Mouse (Mus musculus) spleen, postnatal 36 days (tissue): ENCODE results near the gene Nfatc3.
A peak's percentile ranks its signal among the peaks of the same experiment; 100 is the strongest.

Experiments
- DNase-seq, 2 experiments: peaks; one replicate each; pipeline ENCODE4 v3.0.0; 2022; ENCODE audit warnings: low spot score in 2 of 2, mixed read lengths in 1 of 2

Gene Nfatc3

DNA sequence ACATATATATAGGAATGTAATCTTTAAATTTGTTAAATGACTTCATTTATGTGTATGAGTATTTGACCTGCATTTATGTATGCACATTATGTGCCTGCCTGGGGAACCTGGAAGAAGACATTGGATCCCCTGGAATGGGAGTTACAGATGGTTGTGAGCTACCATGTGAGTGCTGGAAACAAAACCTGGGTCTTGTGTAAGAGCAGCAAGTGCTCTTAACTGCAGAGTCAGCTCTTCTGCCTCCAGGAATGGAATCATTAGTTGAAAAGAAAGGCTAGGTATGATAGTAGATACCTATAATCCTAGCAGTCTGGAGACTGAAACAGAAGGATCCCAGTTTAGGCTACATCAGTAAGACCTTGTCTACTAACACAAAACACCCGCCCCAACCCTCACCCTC is 67.4 kb downstream of the Nfatc3 start:
- no peak for DNase-seq

DNA sequence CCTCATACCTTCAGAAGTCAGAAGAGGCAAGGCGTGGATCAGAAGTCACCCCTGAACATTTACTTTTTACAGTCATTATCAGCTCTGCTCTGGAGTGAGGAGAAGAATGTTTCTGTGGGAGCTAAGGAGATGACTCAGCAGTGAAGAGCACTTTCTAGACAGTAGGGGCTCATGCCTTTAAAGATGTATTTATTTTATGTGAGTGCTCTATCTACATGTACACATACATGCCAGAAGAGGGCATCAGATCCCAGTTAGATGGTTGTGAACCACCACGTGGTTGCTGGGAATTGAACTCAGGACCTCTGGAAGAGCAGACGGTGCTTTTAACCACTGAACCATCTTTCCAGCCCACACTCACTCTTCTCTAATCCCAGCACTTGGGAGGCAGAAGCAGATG is 68.4 kb downstream of the Nfatc3 start:
- no peak for DNase-seq

DNA sequence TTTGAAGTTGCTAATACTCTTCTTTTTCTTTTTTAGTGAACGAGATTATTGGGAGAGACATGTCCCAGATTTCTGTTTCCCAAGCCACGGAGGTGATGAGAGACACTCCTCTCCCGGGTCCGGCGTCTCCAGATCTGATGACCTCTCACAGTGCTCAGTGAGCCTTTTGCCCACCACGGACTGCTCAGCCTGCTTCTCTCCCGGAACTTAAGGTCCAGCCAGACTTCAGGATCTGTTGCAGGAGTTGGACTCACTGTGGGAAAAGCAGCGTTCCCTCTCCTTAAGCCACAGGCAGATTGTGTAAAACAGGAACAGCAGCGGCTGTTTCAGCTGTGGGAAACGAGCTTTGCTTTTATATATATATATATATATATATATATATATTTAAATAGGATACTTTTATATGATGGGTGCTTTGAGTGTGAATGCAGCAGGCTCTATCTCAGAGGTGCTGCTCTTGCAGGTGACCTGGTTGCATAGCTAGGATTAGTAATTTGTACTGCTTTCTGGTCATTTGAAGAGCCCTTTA is 69.3 kb downstream of the Nfatc3 start:
- peak in 1 of 2 experiments; percentile 45 for DNase-seq

DNA sequence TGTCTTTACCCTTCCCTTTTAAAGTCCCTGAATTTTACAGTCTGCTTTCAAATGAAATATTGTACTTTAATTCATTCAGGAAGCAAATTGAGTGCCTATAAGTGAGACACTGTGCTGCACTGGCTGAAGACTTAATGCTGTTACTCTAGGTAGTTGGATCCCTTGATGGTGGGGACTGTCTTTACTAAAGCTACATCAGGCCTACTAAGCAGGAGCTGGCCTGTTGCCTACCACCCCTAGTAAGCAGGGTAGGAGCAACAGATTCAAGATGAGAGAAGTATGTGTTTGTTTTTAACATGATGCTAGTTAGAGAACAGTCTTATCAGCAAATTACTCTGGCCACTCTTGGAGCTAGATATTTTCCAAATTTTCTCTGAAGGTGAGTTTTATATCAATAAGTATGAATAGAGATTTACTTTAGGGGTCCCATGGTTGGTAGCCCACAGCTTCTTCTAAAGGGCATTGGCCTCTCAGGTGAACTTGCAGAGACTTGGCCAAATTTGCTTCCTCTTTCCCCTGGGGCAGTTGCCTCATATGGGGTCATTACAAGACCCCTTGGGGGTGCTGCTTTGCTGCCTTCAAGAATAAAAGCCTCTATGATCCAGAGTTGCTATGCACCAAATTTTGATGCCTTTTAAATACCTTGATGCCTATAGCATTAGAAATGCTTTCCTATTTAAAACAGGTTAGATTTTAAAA is 70.7 kb downstream of the Nfatc3 start:
- DNase-seq = no peak

DNA sequence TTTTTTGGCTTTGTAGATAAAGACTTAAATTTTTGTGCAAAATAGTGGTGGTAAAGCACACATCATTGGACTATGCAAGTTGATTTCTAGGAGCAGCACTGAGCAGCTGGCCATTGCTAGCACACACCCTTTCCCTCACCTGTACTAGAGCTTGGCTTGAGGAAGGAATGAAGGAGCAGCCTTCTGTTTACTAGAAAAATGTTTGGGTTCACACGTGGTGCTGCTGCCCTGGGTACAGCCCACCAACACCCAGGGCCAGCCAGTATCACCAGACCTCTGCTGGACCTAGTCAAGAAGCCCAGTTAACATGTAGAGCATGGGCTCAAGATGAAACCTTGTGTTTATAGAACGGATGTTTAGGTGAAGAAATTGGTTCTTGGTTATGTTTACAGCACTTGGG is 71.4 kb downstream of the Nfatc3 start:
- DNase-seq = no peak

DNA sequence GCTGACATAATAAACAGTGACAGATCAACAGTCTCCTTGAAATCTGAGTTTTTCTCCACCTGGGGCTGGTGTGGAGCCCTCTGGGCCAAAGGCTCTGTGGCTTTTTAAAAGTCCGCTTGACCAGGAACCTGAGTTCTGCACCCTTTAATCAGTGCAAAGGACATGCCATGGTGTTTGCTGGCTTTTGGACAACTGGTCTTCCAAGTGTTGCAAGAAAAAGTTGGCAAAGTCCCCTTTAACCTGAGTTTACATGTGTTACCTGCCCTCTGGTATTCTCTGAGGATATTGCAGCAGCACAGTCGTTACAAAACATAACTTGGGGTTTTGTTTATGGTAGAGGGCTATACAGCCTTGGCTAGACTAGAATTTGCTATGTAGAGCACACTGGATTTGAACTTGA is 71.9 kb downstream of the Nfatc3 start:
- DNase-seq = no peak

DNA sequence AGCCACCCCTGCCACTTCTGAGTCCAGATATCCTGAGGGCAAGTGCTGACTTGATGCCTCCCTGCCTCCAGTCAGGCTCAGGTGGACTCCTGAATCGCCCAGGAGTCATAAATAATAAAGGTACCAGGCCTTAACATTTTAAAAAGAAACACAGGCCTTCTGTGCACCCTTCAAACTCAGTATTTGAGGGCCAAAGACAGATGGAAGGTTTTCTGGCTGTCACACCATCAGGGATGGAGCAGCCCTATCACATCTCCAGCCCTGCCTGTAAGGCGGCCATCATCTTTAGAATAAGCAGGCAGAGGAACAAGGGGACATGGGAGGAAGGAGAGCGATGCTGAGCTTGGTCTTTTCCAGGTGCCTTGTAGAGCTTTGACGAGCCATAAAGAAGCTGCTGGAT is 72.4 kb downstream of the Nfatc3 start:
- no peak for DNase-seq

DNA sequence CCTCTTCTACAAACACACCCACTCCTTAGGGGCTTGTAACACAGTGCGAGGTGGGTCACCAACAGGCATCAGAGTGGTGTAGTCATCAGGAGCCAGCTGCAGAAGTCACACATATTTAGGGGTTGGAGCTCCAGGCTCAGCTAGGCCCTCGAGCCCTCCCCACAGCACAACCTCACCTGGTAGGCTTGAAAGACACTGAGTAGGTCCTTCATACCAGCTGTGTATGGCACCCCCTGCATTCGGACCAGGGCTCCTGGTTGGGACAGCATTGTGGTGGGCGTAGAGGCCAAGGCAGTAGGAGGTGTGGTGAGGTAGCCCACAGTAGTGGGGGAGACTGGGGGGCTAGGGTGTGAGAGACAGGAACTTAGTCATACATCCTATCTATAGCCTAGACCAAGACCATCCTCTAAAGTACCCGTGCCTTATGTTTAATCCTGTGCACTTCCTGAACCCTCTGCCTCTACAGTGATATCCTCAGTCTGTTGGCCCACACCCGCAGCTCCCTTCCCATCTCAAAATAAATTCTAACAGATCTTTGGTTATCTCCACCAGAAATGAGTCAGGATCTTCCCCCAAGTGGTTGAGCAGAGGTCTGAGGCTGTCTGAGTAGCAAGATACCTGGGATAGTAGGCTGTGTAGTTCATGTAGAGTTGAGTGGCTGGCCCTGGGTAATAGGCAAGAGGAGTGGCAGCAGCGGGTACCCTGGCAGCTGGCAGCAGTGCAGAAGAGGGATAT is 73.0 kb downstream of the Nfatc3 start:
- no peak for DNase-seq

DNA sequence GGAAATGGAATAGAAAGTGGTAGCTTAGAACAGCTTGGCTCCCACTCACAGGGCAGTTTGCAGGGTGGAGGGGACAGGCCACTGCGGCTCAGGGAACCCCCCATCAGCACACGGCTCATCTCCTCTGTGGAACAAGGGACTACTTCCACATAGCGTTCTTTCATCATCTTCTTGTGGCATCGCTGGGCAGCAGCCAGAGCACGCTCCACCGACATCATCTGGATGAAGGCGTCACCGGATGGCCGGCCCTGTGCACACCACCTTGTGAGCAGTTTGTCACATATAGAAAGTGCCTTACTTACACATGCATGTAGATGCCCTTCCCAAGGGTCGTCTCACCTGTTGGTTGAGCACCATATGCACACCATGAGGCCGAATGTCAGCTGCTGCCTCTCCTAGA is 73.7 kb downstream of the Nfatc3 start:
- DNase-seq = no peak

DNA sequence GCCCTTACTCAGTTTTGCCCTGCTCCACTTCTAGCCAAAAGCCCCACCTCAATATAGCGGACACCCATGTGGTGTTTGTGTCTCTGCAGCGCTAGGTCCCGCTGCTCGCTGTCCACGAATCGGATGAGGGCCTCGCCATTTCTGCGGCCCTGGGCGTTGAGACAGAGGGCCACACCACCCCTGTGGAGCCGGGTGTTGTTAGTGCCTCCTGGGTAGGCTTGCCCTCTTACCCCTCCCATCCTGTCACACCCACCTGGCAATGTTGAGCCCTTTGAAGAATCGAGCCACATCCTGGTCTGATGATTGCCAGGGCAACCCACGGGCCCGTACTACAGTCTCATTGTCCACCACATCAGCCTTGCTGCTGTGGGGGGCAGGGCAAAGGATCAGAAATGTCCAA is 74.9 kb downstream of the Nfatc3 start:
- DNase-seq = no peak

DNA sequence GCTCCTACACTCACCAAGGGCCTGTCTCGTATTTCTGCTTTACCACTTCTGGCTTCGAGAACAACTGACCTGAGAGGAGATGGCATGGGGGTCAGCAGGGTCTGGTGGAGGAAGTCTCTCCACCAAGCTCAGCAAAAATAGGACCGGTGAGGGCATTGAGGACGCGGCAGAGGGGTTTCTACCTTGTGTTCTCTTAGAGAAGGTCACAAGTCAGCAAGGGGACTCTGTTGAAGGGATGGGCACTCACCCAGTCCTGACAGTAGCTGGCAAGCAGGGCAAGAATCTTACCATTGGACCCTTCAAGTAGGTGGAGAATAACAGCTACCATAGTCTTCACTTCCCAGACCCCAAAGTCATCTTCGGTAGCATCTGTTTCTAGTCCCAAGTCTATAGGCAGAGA is 75.3 kb downstream of the Nfatc3 start:
- DNase-seq = no peak

DNA sequence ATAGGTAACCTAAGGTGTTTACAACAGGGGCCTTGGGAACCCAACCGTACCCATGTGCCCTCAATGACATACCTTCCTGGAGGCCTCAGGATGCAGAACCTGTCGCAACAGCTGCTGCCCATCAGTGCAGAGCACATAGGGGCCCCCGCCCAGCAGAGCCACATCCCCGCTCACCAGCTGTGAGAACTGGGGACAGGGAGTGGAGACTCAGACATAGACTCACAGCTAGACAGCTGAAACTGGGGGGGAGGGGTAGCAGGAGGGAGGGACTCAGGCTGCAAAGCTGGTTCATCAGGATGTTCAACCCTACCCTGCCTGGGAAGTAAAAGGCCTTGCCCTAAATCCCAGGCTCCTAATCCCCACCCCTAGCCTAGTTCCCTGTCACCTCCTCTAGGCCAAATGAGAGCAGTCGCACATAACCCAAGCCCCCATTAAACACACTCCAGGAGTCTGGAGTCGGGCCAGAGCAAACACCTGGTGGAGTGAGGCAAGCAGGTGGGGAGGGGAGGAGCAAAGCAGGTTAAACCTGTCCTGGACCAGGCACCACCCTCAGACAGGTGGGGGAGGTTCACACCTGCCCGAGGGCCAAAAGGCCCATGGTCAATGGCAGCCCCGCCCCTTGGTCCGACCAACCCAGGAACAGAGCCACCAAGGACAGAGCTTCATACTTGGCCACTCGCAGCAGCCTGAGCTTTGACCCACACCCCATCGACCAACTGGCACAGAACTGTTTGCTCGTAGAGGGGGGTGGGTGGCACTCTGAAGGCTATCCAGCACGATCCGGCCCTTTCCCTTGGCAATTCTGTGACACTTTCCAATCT is 76.3 kb downstream of the Nfatc3 start:
- no peak for DNase-seq

DNA sequence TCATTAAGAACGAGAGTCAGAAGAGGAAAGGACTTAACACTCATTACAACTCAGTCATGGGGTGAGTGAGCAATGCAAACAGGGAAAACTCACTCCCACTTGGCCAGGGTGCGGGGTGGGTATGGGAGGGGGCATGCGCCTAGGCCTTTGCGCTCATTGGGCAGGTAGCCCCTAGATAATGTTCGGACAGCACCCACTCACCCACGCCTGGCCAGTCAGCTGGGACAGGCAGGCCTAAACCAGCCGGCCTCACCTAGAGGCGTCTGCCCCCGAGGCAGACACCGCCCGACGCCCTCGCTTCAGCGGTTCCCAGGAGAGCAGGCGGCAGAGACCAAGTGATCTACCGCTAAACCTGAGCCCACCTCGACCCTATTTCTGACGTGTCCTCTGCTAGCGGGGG is 77.0 kb downstream of the Nfatc3 start:
- DNase-seq = no peak

DNA sequence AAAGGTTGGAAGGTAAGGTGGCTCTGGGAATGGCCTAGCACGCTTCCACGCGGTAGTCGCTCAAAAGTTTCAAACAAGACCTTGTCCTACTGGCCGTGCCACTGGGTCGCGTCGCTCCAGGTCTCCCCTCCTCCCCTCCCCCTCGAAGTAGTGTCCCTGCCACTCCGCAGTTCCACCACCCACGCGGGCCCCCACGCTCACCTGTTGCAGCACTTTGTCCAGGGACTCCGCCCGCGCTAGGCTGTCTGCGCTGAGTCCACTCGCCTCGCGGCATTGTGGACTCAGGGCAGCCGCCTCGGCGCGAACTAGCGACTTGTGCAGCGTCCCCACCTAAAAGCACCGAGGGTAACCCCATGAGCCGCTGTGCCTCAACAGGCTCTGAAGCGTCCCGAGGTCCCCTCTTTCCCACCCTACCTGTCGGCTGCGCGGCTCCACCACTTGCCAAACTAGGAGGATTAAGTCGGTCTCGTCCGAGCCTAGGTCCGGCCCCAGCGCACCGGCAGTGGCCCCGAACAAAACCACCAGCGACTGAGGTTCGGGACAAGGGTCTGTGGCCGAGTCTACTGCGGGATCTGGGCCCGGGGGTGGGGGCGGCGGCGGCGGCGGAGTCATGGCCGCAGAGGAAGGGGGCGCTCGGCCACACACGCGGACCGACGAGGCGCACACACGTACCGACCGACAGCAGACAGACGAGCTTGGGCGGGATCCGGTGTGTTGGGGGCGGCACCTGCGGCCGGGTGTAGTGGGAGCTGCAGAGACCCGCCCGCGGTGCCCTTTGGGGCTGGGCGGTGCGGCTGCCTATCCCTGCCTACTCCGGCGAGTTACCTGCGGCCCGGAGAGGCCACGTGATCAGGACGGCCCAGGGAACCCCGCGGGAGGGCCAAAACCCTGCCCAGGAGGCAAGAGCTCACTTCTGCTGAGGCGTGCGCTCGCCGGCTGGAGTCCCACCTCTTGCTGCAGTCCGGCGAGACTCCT is 77.8 kb downstream of the Nfatc3 start, which contains the start of gene Esrp2:
TSS of gene Esrp2 (minus strand) at position 819 of the 975 bp plus-strand sequence.
- DNase-seq = no peak

DNA sequence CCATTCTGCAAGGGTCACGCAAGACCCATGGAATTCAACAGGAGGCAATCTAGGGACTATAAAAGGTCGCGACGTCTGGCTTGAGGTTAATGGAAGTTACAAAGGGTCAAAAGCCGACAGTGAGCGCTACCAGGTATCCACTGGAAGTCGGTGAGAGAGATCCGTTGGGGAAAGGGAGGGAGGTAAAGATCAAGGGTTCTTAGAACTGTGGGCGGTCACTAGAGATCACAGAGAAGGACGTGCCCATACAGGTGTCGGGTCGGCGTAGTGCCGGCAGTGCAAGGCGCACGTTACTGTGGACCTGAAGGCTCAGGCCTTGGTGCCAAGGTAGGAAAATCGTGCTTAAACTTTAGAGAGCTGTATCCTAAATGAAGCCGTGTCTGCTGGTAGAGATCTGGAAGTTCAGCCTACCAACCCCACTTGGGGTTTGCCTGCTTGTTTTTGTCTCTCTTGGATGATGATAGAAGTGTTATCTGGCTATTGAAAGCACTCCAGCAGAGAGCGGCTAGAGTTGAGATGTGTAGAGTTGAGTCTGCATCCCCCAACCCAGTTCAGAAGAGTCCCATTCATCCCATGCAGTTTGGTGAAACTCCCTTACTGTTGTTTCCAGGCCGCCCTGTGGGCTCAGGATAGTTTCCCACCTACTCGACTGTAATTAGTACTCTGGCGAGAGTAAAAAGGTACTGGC is 78.7 kb downstream of the Nfatc3 start:
- DNase-seq = no peak

DNA sequence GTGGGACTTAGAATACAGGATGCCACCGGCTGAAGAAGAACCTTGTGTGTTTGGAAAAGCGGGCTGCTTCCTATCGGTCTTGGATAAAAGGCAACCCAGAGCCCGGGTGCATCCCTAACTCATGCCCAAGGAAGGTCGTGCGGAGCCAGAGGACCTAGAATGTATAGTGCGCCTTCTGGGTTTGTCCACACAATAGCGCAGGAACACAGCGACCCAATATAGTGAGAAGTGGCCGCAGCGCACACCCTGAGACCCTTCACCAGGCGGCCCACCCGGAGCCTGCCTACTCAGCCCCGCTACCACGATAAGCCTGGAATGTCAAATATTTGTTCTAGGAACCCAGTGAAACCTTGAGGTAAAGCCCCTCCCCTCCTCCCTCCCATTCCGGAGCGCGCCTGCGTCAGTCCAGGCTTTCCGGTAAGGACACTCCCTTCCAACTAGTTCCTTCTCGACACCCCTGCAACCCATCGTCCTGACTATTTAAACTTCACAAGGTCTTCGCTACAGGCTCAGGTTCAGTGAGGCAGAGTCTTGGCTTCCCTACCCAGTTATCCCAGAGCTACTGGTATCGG is 79.4 kb downstream of the Nfatc3 start:
- no peak for DNase-seq

DNA sequence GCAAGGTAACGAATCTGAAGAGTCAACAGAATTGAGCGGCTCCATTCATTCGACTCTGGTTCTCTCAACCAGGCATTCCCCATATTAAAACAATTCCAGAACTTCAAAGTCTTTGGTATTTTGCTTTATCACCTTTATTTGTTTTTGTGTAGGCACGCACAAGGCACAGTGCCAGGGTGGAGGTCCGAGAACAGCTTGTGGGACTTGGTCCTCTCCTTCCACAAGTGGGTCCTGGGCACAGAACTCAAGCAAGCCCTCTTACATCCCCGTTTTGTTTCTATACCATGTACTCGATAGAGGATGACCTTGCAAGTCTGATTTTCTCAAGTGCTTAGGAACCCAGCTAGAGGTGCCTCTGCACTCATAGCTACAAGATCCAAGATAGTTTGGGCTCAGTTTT is 80.0 kb downstream of the Nfatc3 start:
- DNase-seq = no peak

DNA sequence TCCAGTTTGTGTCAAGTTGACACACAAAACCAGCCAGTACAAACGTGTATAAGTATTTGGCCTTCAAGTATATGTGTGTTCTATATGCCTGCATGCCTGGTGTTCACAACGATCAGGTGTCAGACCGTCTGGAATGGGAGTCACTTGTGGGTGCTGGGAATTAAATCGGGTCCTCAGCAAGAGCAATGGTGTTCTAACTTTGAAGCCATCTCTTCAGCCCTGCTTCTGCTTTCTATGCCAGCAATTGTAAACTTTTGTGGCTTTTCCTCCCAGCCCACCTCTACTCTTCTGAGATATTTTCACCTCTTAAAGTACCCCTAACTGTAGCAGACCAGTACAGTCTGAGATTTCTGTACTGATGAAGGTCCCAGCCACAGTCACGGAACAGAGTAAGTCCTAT is 81.6 kb downstream of the Nfatc3 start:
- no peak for DNase-seq

DNA sequence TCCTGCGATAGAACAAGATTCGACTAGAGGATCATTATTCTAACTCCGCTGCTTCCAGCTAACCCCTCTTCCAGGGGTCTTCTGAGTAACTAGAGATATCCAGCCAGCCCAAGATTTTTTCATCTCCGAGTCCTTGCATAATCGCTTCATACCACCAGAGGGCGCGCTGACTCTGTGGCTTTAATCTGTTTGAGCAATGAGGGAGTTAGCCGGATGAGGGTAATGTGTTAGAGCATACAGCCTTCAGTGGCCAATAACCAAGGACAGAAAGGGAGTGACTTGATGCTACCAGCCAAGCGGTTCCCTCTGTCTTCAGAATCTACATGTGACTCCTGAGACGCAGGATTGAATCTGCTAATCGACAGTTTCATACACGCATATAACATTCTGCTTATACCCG is 82.1 kb downstream of the Nfatc3 start:
- peak; percentile 64 to 75 for DNase-seq

DNA sequence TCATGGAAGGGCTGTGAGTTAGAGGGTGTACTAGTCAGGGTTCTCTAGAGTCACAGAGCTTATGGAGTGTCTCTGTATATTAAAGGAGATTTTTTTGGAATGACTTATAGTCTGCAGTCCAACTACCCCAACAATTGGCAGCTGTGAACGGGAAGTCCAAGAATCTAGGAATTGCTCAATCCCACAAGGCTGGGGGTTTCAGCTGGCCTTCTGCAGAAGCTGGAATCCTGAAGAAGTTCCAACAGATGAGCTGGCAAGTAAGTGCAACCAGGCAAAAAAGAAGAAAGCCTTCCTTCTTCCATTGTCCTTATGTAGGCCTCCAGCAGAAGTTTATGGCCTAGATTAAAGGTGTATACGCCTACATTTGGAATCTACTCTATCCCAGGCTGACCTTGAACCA is 86.7 kb downstream of the Nfatc3 start:
- DNase-seq = no peak
